Mouse (Mus musculus): ENCODE data around the gene Nod1. TPM values are rescaled to one million over a fixed set of nuclear protein-coding genes. Genes with fewer than 3 reads are reported as not detected.

The Nod1 gene
- polyA plus RNA-seq, 1 experiment, result 18.3 TPM

DNA sequence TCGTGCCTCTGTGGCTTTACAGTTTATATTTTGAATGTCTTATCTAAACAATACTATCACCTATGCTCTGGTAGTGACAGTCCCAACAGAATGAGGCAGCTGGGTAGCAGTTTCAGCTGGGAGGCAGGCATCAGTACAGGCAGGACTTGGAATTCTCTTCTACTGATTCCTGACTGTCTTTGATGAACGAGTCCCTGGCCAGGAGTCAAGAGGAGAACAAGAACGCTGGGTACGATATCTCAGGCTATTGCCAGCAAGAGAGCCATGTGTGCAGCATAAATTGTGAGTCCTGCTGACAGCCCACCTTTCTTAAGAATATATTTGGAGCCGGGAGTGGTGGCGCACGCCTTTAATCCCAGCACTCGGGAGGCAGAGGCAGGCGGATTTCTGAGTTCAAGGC is 1.9 kb downstream of the Nod1 start:
- Histone ChIP-seq H3K27me3 (ENCODE audit: control insufficient read depth, insufficient read depth, low read length) (no peaks in the 10 kb centered on the region), H3K36me3 (ENCODE audit: control insufficient read depth, insufficient read depth, low read length) (no peaks in the 10 kb centered on the region), H3K4me1 (replicated peaks; ENCODE audit: control insufficient read depth, insufficient read depth, low read length) (0 out of 2 replicates have a peak, but pooled peaks cover 5% of the 10 kb centered on the region), H3K4me3 (ENCODE audit: control insufficient read depth, insufficient read depth, low read length) (no peak overlapping the region), H3K27ac (ENCODE audit: control insufficient read depth, insufficient read depth, low read length) (no peak overlapping the region)
- 90% methylated on average over 9 of the region's 9 CpGs for WGBS
- TF ChIP-seq CTCF (IDR thresholded peaks at IDR 0.05; ENCODE audit: borderline replicate concordance, control insufficient read depth, extremely low read depth, insufficient read depth, low read length, poor library complexity) (no peak), POLR2A (IDR thresholded peaks at IDR 0.05; ENCODE audit: control insufficient read depth, extremely low read depth, insufficient read depth, low read length, poor library complexity) (no peak)
- no peak for DNase-seq

DNA sequence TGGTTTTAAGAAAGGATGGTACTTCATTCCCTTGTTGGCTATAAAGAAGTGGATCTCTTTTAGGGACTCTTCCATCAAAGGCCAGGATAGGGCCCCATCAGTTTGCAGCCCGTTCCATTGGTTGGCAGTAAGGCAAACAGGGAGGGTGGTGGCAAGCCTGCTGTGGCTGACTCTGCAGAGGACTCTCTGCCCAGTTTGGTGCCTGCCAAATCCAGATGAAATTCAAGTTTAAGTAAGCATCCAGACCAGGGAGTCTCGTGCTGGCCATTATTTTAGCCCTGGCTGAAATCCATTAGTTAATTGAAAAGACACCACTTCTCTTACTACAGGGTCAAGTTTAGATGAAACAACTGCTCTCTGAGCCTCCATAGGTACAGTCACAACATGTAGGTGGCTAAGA is 2.6 kb downstream of the Nod1 start:
- Histone ChIP-seq H3K36me3 (ENCODE audit: control insufficient read depth, insufficient read depth, low read length) (no peaks in the 10 kb centered on the region), H3K27me3 (ENCODE audit: control insufficient read depth, insufficient read depth, low read length) (no peaks in the 10 kb centered on the region), H3K4me3 (ENCODE audit: control insufficient read depth, insufficient read depth, low read length) (no peak overlapping the region), H3K4me1 (replicated peaks; ENCODE audit: control insufficient read depth, insufficient read depth, low read length) (peaks cover 9% of the 10 kb centered on the region; the same call in 1 of the 2 replicates), H3K27ac (ENCODE audit: control insufficient read depth, insufficient read depth, low read length) (no peak overlapping the region)
- TF ChIP-seq POLR2A (IDR thresholded peaks at IDR 0.05; ENCODE audit: control insufficient read depth, extremely low read depth, insufficient read depth, low read length, poor library complexity) (no peak), CTCF (IDR thresholded peaks at IDR 0.05; ENCODE audit: borderline replicate concordance, control insufficient read depth, extremely low read depth, insufficient read depth, low read length, poor library complexity) (no peak)
- no peak for DNase-seq
- 94% methylated on average over 2 of the region's 2 CpGs for WGBS

DNA sequence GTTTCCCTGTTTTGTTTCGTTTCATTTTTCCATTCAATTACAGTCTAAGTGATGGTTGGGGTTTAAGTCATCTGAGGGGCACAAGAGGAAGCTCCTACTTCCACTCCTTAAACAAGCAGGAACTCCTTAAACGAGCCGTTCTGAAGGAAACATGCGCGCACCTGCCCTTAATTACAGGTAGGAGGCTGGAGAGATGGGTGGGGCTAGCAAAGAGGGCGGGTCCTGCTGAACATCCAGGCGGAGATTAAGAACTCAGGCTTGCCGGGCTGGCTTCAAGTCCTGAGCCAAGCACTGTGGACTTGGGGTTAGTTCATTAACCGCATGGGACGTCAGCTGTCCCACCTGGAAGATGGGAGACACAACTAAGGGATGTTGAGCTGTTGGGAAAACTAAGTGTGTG is 4.8 kb downstream of the Nod1 start:
- no peak for DNase-seq

DNA sequence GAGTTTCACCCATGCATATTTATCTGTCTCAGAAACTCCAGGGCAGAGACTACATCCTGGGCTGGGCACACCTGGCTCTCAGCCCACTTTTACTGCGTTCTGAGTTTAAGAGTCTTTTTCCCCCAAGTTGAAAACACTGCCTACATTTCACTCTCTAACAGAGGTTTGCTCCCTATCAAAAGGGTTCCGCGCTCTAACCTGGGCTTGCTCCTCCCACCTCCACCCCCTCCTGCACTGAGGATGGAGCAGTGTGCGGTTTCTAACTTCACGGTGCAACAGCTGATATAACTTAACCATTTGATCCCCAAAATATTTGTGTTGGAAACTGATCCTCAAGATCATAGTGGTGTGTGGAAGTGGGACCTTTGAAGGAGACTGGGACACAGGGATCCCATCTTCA is 7.2 kb downstream of the Nod1 start:
- H3K4me3 ChIP-seq (ENCODE audit: control insufficient read depth, insufficient read depth, low read length), result no peak overlapping the region
- H3K27me3 ChIP-seq (ENCODE audit: control insufficient read depth, insufficient read depth, low read length), result no peaks in the 10 kb centered on the region
- H3K36me3 ChIP-seq (ENCODE audit: control insufficient read depth, insufficient read depth, low read length), result no peaks in the 10 kb centered on the region
- peak overlapping the region; percentile 59; the same call in 1 of the 2 replicates for H3K27ac ChIP-seq (ENCODE audit: control insufficient read depth, insufficient read depth, low read length)
- H3K4me1 ChIP-seq (replicated peaks; ENCODE audit: control insufficient read depth, insufficient read depth, low read length), result peaks cover 10% of the 10 kb centered on the region
- WGBS, result 47% methylated on average over 5 of the region's 5 CpGs
- TF ChIP-seq POLR2A (IDR thresholded peaks at IDR 0.05; ENCODE audit: control insufficient read depth, extremely low read depth, insufficient read depth, low read length, poor library complexity), result no peak
- TF ChIP-seq CTCF (IDR thresholded peaks at IDR 0.05; ENCODE audit: borderline replicate concordance, control insufficient read depth, extremely low read depth, insufficient read depth, low read length, poor library complexity), result no peak
- DNase-seq, result peak; percentile 15

More for the DNA sequence above, 4.8 kb downstream of the Nod1 start:
- TF ChIP-seq CTCF (IDR thresholded peaks at IDR 0.05; ENCODE audit: borderline replicate concordance, control insufficient read depth, extremely low read depth, insufficient read depth, low read length, poor library complexity) (no peak), POLR2A (IDR thresholded peaks at IDR 0.05; ENCODE audit: control insufficient read depth, extremely low read depth, insufficient read depth, low read length, poor library complexity) (no peak)
- WGBS, result 88% methylated on average over 10 of the region's 10 CpGs
- H3K4me1 ChIP-seq (replicated peaks; ENCODE audit: control insufficient read depth, insufficient read depth, low read length), result peaks cover 14% of the 10 kb centered on the region
- H3K4me3 ChIP-seq (ENCODE audit: control insufficient read depth, insufficient read depth, low read length), result no peak overlapping the region
- no peak overlapping the region for H3K27ac ChIP-seq (ENCODE audit: control insufficient read depth, insufficient read depth, low read length)
- no peaks in the 10 kb centered on the region for H3K36me3 ChIP-seq (ENCODE audit: control insufficient read depth, insufficient read depth, low read length)
- no peaks in the 10 kb centered on the region for H3K27me3 ChIP-seq (ENCODE audit: control insufficient read depth, insufficient read depth, low read length)

DNA sequence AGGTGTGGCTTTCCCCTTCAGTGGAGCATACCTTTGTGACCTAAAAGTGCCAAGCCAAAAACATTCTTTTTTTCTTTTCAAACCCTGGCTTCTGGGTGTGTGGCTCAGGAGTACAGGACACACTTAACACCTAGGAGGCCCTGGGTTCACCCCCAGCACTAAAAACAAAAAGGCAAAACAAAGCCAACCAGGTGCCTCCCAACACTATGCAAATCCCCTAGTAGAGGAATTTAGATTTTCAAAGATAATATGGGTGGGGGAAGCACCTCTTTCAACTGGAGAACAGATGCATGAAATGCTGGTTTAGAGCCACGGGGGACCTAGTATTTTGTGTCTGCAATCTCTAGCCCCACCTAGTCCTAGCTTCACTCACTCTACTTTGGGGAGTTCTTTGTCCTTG is 7.7 kb downstream of the Nod1 start:
- no peak for TF ChIP-seq POLR2A (IDR thresholded peaks at IDR 0.05; ENCODE audit: control insufficient read depth, extremely low read depth, insufficient read depth, low read length, poor library complexity)
- no peak for TF ChIP-seq CTCF (IDR thresholded peaks at IDR 0.05; ENCODE audit: borderline replicate concordance, control insufficient read depth, extremely low read depth, insufficient read depth, low read length, poor library complexity)
- H3K4me1 ChIP-seq (replicated peaks; ENCODE audit: control insufficient read depth, insufficient read depth, low read length), result peaks cover 10% of the 10 kb centered on the region
- WGBS, result 28% methylated on average over 1 of the region's 1 CpGs
- H3K36me3 ChIP-seq (ENCODE audit: control insufficient read depth, insufficient read depth, low read length), result no peaks in the 10 kb centered on the region
- no peak for DNase-seq
- H3K27ac ChIP-seq (ENCODE audit: control insufficient read depth, insufficient read depth, low read length), result peak overlapping the region; percentile 59; the same call in 1 of the 2 replicates
- H3K4me3 ChIP-seq (ENCODE audit: control insufficient read depth, insufficient read depth, low read length), result no peak overlapping the region
- H3K27me3 ChIP-seq (ENCODE audit: control insufficient read depth, insufficient read depth, low read length), result no peaks in the 10 kb centered on the region

DNA sequence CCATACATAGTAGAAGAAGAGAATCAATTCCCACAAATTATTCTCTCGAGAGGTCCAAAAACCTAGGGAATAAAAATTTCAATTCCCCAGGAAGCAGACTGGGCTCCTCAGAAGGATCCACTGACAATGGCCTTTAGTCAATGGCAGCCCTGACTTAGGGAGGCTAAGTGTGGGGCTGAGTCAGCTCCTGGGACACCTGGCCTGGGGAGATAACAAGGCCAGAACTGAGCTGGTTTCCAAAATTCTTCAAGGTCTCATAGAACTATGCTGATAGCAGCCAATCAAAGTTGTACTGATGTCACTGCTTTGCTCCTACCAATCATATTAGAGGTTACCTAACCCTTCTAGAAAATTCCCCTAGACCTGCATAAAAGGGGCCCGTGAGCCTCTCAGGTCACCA is 8.8 kb downstream of the Nod1 start:
- 96% methylated on average over 2 of the region's 2 CpGs for WGBS
- no peaks in the 10 kb centered on the region for H3K36me3 ChIP-seq (ENCODE audit: control insufficient read depth, insufficient read depth, low read length)
- H3K4me3 ChIP-seq (ENCODE audit: control insufficient read depth, insufficient read depth, low read length), result no peak overlapping the region
- no peak overlapping the region for H3K27ac ChIP-seq (ENCODE audit: control insufficient read depth, insufficient read depth, low read length)
- TF ChIP-seq CTCF (IDR thresholded peaks at IDR 0.05; ENCODE audit: borderline replicate concordance, control insufficient read depth, extremely low read depth, insufficient read depth, low read length, poor library complexity), result no peak
- no peak for TF ChIP-seq POLR2A (IDR thresholded peaks at IDR 0.05; ENCODE audit: control insufficient read depth, extremely low read depth, insufficient read depth, low read length, poor library complexity)
- DNase-seq, result no peak
- no peaks in the 10 kb centered on the region for H3K27me3 ChIP-seq (ENCODE audit: control insufficient read depth, insufficient read depth, low read length)
- H3K4me1 ChIP-seq (replicated peaks; ENCODE audit: control insufficient read depth, insufficient read depth, low read length), result peaks cover 10% of the 10 kb centered on the region

DNA sequence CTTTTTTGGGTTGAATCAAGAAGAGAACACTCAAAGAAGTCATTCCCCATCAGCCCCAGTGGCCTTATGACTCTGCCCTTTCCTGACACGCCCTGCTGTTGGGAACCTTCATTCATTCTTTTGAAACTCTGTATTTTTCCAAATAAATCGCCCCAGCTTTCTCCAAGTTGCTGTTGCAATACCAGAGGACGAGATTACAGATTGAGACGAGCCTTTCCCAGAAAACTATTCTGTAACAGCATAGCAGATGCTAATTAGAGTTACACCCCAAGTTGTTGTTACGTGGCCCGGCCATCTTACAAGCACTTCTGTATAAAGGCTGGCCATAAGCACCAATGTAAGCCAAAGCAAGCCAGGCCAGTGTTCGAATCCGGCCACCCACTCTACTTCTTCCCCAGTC is 14.8 kb downstream of the Nod1 start:
- no peak for DNase-seq
- Histone ChIP-seq H3K4me1 (replicated peaks; ENCODE audit: control insufficient read depth, insufficient read depth, low read length) (peaks cover 5% of the 10 kb centered on the region), H3K36me3 (ENCODE audit: control insufficient read depth, insufficient read depth, low read length) (no peaks in the 10 kb centered on the region), H3K27me3 (ENCODE audit: control insufficient read depth, insufficient read depth, low read length) (no peaks in the 10 kb centered on the region), H3K4me3 (ENCODE audit: control insufficient read depth, insufficient read depth, low read length) (no peak overlapping the region), H3K27ac (ENCODE audit: control insufficient read depth, insufficient read depth, low read length) (no peak overlapping the region)
- WGBS, result 94% methylated on average over 8 of the region's 8 CpGs
- no peak for TF ChIP-seq POLR2A (IDR thresholded peaks at IDR 0.05; ENCODE audit: control insufficient read depth, extremely low read depth, insufficient read depth, low read length, poor library complexity)

Measured in thymus, adult 2 months (tissue).